Mouse (Mus musculus) megakaryocyte-erythroid progenitor cell, adult 5-6 weeks (primary cell): ENCODE measurements around the gene Phpt1. TPM values are rescaled to one million over a fixed set of nuclear protein-coding genes. Genes with fewer than 3 reads are reported as not detected.

Source experiments
- ATAC-seq: replicated peaks from 2 replicates; pipeline ENCODE4 v1.8.0; 2016; ENCODE audit warnings: mild to moderate bottlenecking, inconsistent platforms; ENCODE audit not compliant: severe bottlenecking, poor library complexity, low FRiP score, low TSS enrichment
- total RNA-seq, 2 experiments: library from RNA; stranded (forward) in 1 of 2; stranded (reverse) in 1 of 2; fragments of 200-1000, 215-1000 nt in 1 of 2; fragments of >200 nt in 1 of 2; fragmentation: Nextera tagmentation in 1 of 2; gene quantifications; 2 replicates each; pipeline ENCODE4 v1.2.3; 2014 to 2017

The Phpt1 gene
- total RNA-seq, 2 experiments from 2014 or later, result 19.1 to 36.5 TPM

DNA sequence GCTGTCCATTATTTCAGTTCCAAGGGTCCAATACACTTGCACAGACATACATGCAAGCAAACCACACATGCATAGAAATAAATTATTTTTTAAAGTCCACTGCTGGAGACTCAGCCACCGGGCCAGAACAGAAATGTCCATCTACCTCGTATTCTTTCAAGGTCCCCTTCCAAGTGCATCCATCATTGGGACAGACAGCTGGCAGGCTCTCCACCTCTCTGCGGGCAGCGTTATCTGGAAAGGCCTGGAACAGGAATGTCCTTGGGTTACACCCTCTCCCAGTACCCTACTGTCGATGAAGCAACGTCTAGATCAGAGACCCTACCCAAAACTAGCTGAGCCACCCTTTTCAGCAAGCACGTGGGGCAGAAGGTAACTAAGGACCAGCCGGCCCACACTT, 38.5 kb downstream of the Phpt1 start:
- no peak for ATAC-seq

DNA sequence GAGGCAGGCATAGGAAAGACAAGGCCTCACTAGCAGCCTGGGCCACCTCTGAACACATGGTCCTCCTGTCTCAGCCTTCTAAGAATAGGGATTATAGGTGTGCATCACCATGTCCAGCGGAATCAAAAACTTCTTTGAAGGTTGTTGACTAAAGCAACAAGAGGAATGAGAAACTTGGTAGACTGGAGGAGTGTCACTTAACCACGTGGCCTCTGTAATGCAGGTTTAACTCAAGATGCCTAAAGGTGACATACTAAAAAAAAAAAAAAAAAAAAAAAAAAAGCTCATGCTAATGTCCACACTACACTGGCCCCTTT, 40.2 kb downstream of the Phpt1 start:
- ATAC-seq, result no peak

DNA sequence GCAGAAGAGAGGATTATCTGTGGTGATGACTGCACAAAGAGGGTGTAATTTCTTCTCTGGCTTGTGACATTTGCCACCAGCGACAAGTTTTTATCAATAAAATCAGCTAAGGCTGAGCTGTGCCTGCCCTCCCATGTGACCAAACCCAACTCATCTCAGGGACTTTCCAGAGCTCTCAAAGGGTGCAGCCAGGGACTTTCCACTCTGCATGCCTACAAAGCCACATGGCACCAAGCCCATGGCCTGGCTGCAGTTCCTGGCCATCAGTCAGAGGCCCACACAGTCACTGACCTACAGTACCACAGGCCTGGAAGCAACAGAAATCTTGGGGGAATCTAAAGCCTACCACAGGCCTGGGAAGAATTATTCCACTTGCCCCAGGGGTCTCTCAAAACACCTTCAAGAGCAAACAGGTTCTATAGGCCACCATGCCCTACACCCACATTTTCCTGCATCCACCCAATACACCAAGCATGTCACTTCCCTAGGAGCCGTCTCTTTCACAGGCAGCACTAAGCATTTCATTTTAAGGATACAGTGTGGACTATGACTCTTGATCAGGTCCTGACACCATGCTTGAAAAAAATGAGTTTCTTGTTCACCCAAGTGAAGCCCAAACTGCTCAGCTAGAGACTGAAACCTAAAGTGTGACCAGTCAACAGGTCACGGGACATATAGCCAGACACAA, 40.7 kb downstream of the Phpt1 start:
- peak; percentile 84 for ATAC-seq

DNA sequence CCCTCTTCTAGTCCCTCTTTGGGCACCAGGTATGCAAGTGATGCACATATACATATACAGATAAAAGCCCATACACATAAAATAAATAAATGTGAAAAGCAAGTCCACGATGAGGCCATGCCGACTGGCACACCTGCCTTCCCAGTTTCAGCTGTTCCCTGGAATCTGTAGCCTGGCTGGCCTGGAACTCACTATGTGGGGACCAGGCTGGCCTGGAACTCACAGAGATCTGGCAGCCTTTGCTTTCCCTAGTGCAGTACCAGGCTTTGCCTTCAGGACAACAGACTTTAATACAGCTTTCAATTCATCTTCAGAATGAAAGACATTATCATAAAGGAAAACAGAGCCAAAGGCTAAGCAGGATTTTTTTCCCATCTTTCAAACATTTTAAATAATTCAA, 41.3 kb downstream of the Phpt1 start:
- no peak for ATAC-seq

DNA sequence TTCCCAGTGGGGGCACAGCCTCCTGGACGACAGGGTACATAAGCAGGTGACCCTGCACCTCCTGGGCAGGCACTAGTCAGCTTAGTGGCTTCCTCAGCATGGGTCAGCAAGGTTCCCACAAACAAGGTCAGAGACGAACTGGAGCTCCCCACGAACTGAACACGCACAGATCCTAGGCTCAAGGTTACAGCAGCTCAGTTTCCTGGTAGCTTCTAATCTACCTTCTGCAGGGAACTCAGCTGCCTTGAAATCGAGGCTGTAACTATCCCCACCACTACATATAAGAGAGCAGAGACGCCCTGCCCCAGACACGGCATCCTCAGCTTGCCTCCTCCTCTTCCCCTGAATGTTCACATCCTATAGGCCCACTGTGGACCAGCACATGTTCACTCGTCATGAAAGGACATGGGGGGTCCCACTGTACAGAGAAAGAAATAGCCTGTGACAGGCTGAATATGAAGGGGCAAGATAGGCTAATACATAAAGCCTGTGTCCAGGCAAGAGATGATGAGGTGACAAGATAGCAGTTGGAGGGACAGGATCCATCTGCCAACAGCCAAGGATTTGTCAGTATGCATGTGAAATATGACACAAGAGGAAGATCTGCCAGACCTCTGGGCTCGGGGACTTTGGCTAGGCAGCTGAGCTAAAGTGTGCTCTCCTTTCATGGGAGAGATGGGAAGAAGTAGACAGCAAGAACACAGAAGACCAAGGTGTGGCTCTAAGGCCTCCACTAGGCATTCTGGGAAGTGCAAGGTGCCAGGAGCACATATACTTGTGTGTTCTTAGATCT, 48.3 kb downstream of the Phpt1 start:
- no peak for ATAC-seq

Other genes starting within 250 kb of the Phpt1 start
Only the 30 nearest of the 34 such genes appear.
- gene Uap1l1, start 209.5 kb downstream of the Phpt1 start, total RNA-seq (2014; fragmentation: Nextera tagmentation), result 9.7 and 12.7 TPM in 2 replicates
- gene Uap1l1, start 209.5 kb downstream of the Phpt1 start, total RNA-seq (2017), result 2.0 and 2.5 TPM in 2 replicates
- gene Sapcd2, start 202.9 kb downstream of the Phpt1 start, total RNA-seq (2014; fragmentation: Nextera tagmentation), result 18.4 and 19.0 TPM in 2 replicates
- 4.9 and 7.1 TPM in 2 replicates for gene Sapcd2, start 202.9 kb downstream of the Phpt1 start, total RNA-seq (2017)
- not detected in 2 replicates for gene Entpd2, start 179.3 kb downstream of the Phpt1 start, total RNA-seq (2014; fragmentation: Nextera tagmentation)
- gene Entpd2, start 179.3 kb downstream of the Phpt1 start, total RNA-seq (2017), result not detected in 2 replicates
- not detected in 2 replicates for gene Npdc1, start 175.9 kb downstream of the Phpt1 start, total RNA-seq (2014; fragmentation: Nextera tagmentation)
- not detected in 2 replicates for gene Npdc1, start 175.9 kb downstream of the Phpt1 start, total RNA-seq (2017)
- gene Fut7, start 152.0 kb downstream of the Phpt1 start, total RNA-seq (2014; fragmentation: Nextera tagmentation), result 3.4 and 6.3 TPM in 2 replicates
- 4.5 and 4.9 TPM in 2 replicates for gene Fut7, start 152.0 kb downstream of the Phpt1 start, total RNA-seq (2017)
- gene Abca2, start 146.5 kb downstream of the Phpt1 start, total RNA-seq (2014; fragmentation: Nextera tagmentation), result 34.7 and 38.3 TPM in 2 replicates
- gene Abca2, start 146.5 kb downstream of the Phpt1 start, total RNA-seq (2017), result 10.8 and 13.1 TPM in 2 replicates
- not detected in 2 replicates for gene Clic3, start 118.4 kb downstream of the Phpt1 start, total RNA-seq (2014; fragmentation: Nextera tagmentation)
- gene Clic3, start 118.4 kb downstream of the Phpt1 start, total RNA-seq (2017), result not detected in 2 replicates
- gene Paxx, start 114.1 kb downstream of the Phpt1 start, total RNA-seq (2014; fragmentation: Nextera tagmentation), result 34.5 and 36.3 TPM in 2 replicates
- 17.9 and 25.9 TPM in 2 replicates for gene Paxx, start 114.1 kb downstream of the Phpt1 start, total RNA-seq (2017)
- not detected in 2 replicates for gene Ptgds, start 105.2 kb downstream of the Phpt1 start, total RNA-seq (2014; fragmentation: Nextera tagmentation)
- not detected in 2 replicates for gene Ptgds, start 105.2 kb downstream of the Phpt1 start, total RNA-seq (2017)
- gene Lcn12, start 81.3 kb downstream of the Phpt1 start, total RNA-seq (2014; fragmentation: Nextera tagmentation), result not detected in 2 replicates
- not detected in 2 replicates for gene Lcn12, start 81.3 kb downstream of the Phpt1 start, total RNA-seq (2017)
- gene Fbxw5, start 74.5 kb downstream of the Phpt1 start, total RNA-seq (2014; fragmentation: Nextera tagmentation), result 50.4 and 64.5 TPM in 2 replicates
- 24.0 and 28.9 TPM in 2 replicates for gene Fbxw5, start 74.5 kb downstream of the Phpt1 start, total RNA-seq (2017)
- 0.63 and 2.2 TPM in 2 replicates for gene C8g, start 73.5 kb downstream of the Phpt1 start, total RNA-seq (2014; fragmentation: Nextera tagmentation)
- 0.76 and 3.3 TPM in 2 replicates for gene C8g, start 73.5 kb downstream of the Phpt1 start, total RNA-seq (2017)
- 19.2 and 22.4 TPM in 2 replicates for gene Traf2, start 28.3 kb downstream of the Phpt1 start, total RNA-seq (2014; fragmentation: Nextera tagmentation)
- 13.7 and 14.3 TPM in 2 replicates for gene Traf2, start 28.3 kb downstream of the Phpt1 start, total RNA-seq (2017)
- gene Edf1, start 17.4 kb downstream of the Phpt1 start, total RNA-seq (2014; fragmentation: Nextera tagmentation), result 151 and 209 TPM in 2 replicates
- gene Edf1, start 17.4 kb downstream of the Phpt1 start, total RNA-seq (2017), result 60.9 and 105 TPM in 2 replicates
- gene Mamdc4, start 379 bp downstream of the Phpt1 start, total RNA-seq (2014; fragmentation: Nextera tagmentation), result 6.5 and 8.1 TPM in 2 replicates
- 0.38 and 2.0 TPM in 2 replicates for gene Mamdc4, start 379 bp downstream of the Phpt1 start, total RNA-seq (2017)
- not detected in 2 replicates for gene Ajm1, start 6.5 kb upstream of the Phpt1 start, total RNA-seq (2014; fragmentation: Nextera tagmentation)
- gene Ajm1, start 6.5 kb upstream of the Phpt1 start, total RNA-seq (2017), result 0.09 TPM in 1 of 2 replicates, not detected in the other
- 55.8 and 58.7 TPM in 2 replicates for gene Rabl6, start 33.3 kb upstream of the Phpt1 start, total RNA-seq (2014; fragmentation: Nextera tagmentation)
- 58.5 and 92.0 TPM in 2 replicates for gene Rabl6, start 33.3 kb upstream of the Phpt1 start, total RNA-seq (2017)
- gene Ccdc183, start 42.5 kb upstream of the Phpt1 start, total RNA-seq (2014; fragmentation: Nextera tagmentation), result not detected in 2 replicates
- gene Ccdc183, start 42.5 kb upstream of the Phpt1 start, total RNA-seq (2017), result not detected in 2 replicates
- gene Tmem141, start 46.8 kb upstream of the Phpt1 start, total RNA-seq (2014; fragmentation: Nextera tagmentation), result 2.1 and 3.0 TPM in 2 replicates
- gene Tmem141, start 46.8 kb upstream of the Phpt1 start, total RNA-seq (2017), result 3.7 and 5.9 TPM in 2 replicates
- not detected in 2 replicates for gene Fcna, start 52.8 kb upstream of the Phpt1 start, total RNA-seq (2014; fragmentation: Nextera tagmentation)
- gene Fcna, start 52.8 kb upstream of the Phpt1 start, total RNA-seq (2017), result not detected in 2 replicates
- gene Lcn8, start 77.9 kb upstream of the Phpt1 start, total RNA-seq (2014; fragmentation: Nextera tagmentation), result not detected in 2 replicates
- gene Lcn8, start 77.9 kb upstream of the Phpt1 start, total RNA-seq (2017), result not detected in 2 replicates
- not detected in 2 replicates for gene Lcn5, start 82.7 kb upstream of the Phpt1 start, total RNA-seq (2014; fragmentation: Nextera tagmentation)
- not detected in 2 replicates for gene Lcn5, start 82.7 kb upstream of the Phpt1 start, total RNA-seq (2017)
- gene Lcn6, start 101.6 kb upstream of the Phpt1 start, total RNA-seq (2014; fragmentation: Nextera tagmentation), result not detected in 2 replicates
- not detected in 2 replicates for gene Lcn6, start 101.6 kb upstream of the Phpt1 start, total RNA-seq (2017)
- not detected in 2 replicates for gene Lcn10, start 107.5 kb upstream of the Phpt1 start, total RNA-seq (2014; fragmentation: Nextera tagmentation)
- not detected in 2 replicates for gene Lcn10, start 107.5 kb upstream of the Phpt1 start, total RNA-seq (2017)
- gene Obp2a, start 124.8 kb upstream of the Phpt1 start, total RNA-seq (2014; fragmentation: Nextera tagmentation), result not detected in 2 replicates
- not detected in 2 replicates for gene Obp2a, start 124.8 kb upstream of the Phpt1 start, total RNA-seq (2017)
- gene Bmyc, start 131.5 kb upstream of the Phpt1 start, total RNA-seq (2014; fragmentation: Nextera tagmentation), result 2.8 and 7.9 TPM in 2 replicates
- gene Bmyc, start 131.5 kb upstream of the Phpt1 start, total RNA-seq (2017), result 2.4 and 2.5 TPM in 2 replicates
- not detected in 2 replicates for gene Obp2b, start 161.8 kb upstream of the Phpt1 start, total RNA-seq (2014; fragmentation: Nextera tagmentation)
- gene Obp2b, start 161.8 kb upstream of the Phpt1 start, total RNA-seq (2017), result not detected in 2 replicates
- gene Lcn3, start 190.3 kb upstream of the Phpt1 start, total RNA-seq (2014; fragmentation: Nextera tagmentation), result not detected in 2 replicates
- not detected in 2 replicates for gene Lcn3, start 190.3 kb upstream of the Phpt1 start, total RNA-seq (2017)
- not detected in 2 replicates for gene Lcn11, start 201.8 kb upstream of the Phpt1 start, total RNA-seq (2014; fragmentation: Nextera tagmentation)
- gene Lcn11, start 201.8 kb upstream of the Phpt1 start, total RNA-seq (2017), result not detected in 2 replicates
- not detected in 2 replicates for gene Gm13539, start 207.0 kb upstream of the Phpt1 start, total RNA-seq (2014; fragmentation: Nextera tagmentation)
- gene Gm13539, start 207.0 kb upstream of the Phpt1 start, total RNA-seq (2017), result not detected in 2 replicates